Mouse (Mus musculus) layer of hippocampus, adult 6 months (tissue): ENCODE results near the gene Allc. TPM values are rescaled to one million over a fixed set of nuclear protein-coding genes. Genes with fewer than 3 reads are reported as not detected.

Source experiments
- long read RNA-seq, 2 experiments: library from polyadenylated mRNA; unstranded; transcript quantifications; one replicate each; pipeline ENCODE4 v2.0.0; 2019 to 2020
- polyA plus RNA-seq: library from polyadenylated mRNA; unstranded; fragments of <200 nt; fragmentation: Nextera tagmentation; gene quantifications from 2 replicates; pipeline ENCODE4 v1.2.3, GENCODE M21; 2021

The Allc gene
- polyA plus RNA-seq, result 0.13 and 0.20 TPM in 2 replicates
- long read RNA-seq, experiment 1, partial matches to known transcripts, result 0 of 1 reads
- long read RNA-seq, experiment 1, other reads (novel, unspliced or antisense), result 1 of 1 reads
- long read RNA-seq, experiment 2, partial matches to known transcripts, result 0 of 1 reads
- long read RNA-seq, experiment 2, other reads (novel, unspliced or antisense), result 1 of 1 reads

GRCm38 (mm10) chr12:28582423-28582822 is at the start of gene Allc:
Gene Allc, minus strand, starts transcription at chr12:28582523.

GRCm38 (mm10) chr12:28623195-28623594 is 40.9 kb upstream of the Allc start, which contains the start of gene Colec11:
Gene Colec11, minus strand, starts transcription at chr12:28623377.

GRCm38 (mm10) chr12:28552299-28552698 is 30.0 kb downstream of the Allc start, which contains the start of gene Dcdc2c:
Gene Dcdc2c, minus strand, starts transcription at chr12:28552399.

Other genes starting within 250 kb of the Allc start
- not detected in 2 replicates for gene Dcdc2c, start 30.1 kb downstream of the Allc start, polyA plus RNA-seq
- gene Colec11, start 40.9 kb upstream of the Allc start, polyA plus RNA-seq, result 0.59 and 1.0 TPM in 2 replicates
- 1,199 and 1,324 TPM in 2 replicates for gene Rps7, start 53.4 kb upstream of the Allc start, polyA plus RNA-seq
- 9.1 and 12.3 TPM in 2 replicates for gene Rnaseh1, start 67.1 kb upstream of the Allc start, polyA plus RNA-seq
- 65.2 and 74.0 TPM in 2 replicates for gene Adi1, start 92.7 kb upstream of the Allc start, polyA plus RNA-seq
- 36.6 and 37.7 TPM in 2 replicates for gene Trappc12, start 167.9 kb upstream of the Allc start, polyA plus RNA-seq
- 66.0 and 69.0 TPM in 2 replicates for gene Eipr1, start 169.3 kb upstream of the Allc start, polyA plus RNA-seq